Mouse (Mus musculus) heart, embryonic 14.5 days (tissue): ENCODE results near the gene Pold2. TPM values are rescaled to one million over a fixed set of nuclear protein-coding genes. Genes with fewer than 3 reads are reported as not detected.
A peak's percentile ranks its signal among the peaks of the same experiment; 100 is the strongest.

Source experiments
- ATAC-seq: fragments of 200-750 bp; cut with Nextera tagmentation; 2 replicates; pipeline ENCODE4 v1.8.0; 2017; ENCODE audit warnings: low read depth, moderate TSS enrichment; ENCODE audit not compliant: insufficient number of reproducible peaks, insufficient read depth, low FRiP score
- H3K27ac ChIP-seq, 2 experiments: fragments of 200-500 bp in 1 of 2; fragments of 300-500 bp in 1 of 2; sonication (generic) in 1 of 2; replicated peaks in 1 of 2; 2 replicates each; pipeline ENCODE4 v1.5.1; 2012 to 2014; ENCODE audit warnings: low read depth in 2 of 2, low read length in 2 of 2, control low read depth in 1 of 2, mild to moderate bottlenecking in 1 of 2, mixed read lengths in 1 of 2; ENCODE audit not compliant: control insufficient read depth in 1 of 2, insufficient read depth in 1 of 2
- H3K27me3 ChIP-seq: fragments of 300-500 bp; sonication (generic); 2 replicates; pipeline ENCODE4 v1.6.1; 2014; ENCODE audit warnings: mild to moderate bottlenecking, low read length, control low read depth; ENCODE audit not compliant: control insufficient read depth, insufficient read depth
- H3K36me3 ChIP-seq: fragments of 300-500 bp; sonication (generic); 2 replicates; pipeline ENCODE4 v1.6.1; 2014; ENCODE audit warnings: mild to moderate bottlenecking, control low read depth, low read length, mixed read lengths; ENCODE audit not compliant: control insufficient read depth, insufficient read depth
- H3K4me1 ChIP-seq, 2 experiments: fragments of 200-500 bp in 1 of 2; fragments of 300-500 bp in 1 of 2; sonication (generic) in 1 of 2; 2 replicates each; pipeline ENCODE4 v1.6.1; 2012 to 2014; ENCODE audit warnings: low read length in 2 of 2, control low read depth in 1 of 2, mixed read lengths in 1 of 2; ENCODE audit not compliant: control insufficient read depth in 2 of 2, insufficient read depth in 2 of 2
- H3K4me2 ChIP-seq: fragments of 300-500 bp; sonication (generic); 2 replicates; pipeline ENCODE4 v1.6.1; 2014; ENCODE audit warnings: mild to moderate bottlenecking, low read length
- H3K4me3 ChIP-seq, 2 experiments: fragments of 200-500 bp in 1 of 2; fragments of 300-500 bp in 1 of 2; sonication (generic) in 1 of 2; 2 replicates each; pipeline ENCODE4 v1.5.1; 2012 to 2014; ENCODE audit warnings: low read length in 2 of 2, mild to moderate bottlenecking in 2 of 2, control low read depth in 1 of 2, low read depth in 1 of 2, moderate library complexity in 1 of 2; ENCODE audit not compliant: control insufficient read depth in 1 of 2, insufficient read depth in 1 of 2
- H3K9ac ChIP-seq: fragments of 300-500 bp; sonication (generic); 2 replicates; pipeline ENCODE4 v1.6.1; 2014; ENCODE audit warnings: mild to moderate bottlenecking, low read length
- H3K9me3 ChIP-seq: fragments of 300-500 bp; sonication (generic); 2 replicates; pipeline ENCODE4 v1.6.1; 2016; ENCODE audit warnings: low read length, control low read depth; ENCODE audit not compliant: control insufficient read depth
- WGBS: fragments of 180-500 bp; shearing (Covaris S2); extraction: QIAGEN DNeasy Blood & Tissue Kit; methylation state at CpG from one replicate; pipeline ENCODE4 v1.1.7; 2014; 5-methylcytosine and 5-hydroxymethylcytosine counted together
- polyA plus RNA-seq: library from polyadenylated mRNA; unstranded; fragments of >200 nt; fragmentation: Nextera tagmentation; extraction: Ambion mirVana; gene quantifications from 2 replicates; pipeline ENCODE4 v1.2.1, GENCODE M21; 2014

Gene Pold2
- 77.0 and 86.2 TPM in 2 replicates for polyA plus RNA-seq

GRCm38 (mm10) chr11:5877921-5878526, at the start of gene Pold2:
TSS of gene Pold2 (minus strand) at chr11:5878292.
- Histone ChIP-seq H3K9me3 (no peaks in the 10 kb centered on the region), H3K4me1 (peaks cover 6 to 16% of the 10 kb centered on the region in 2 experiments; a peak in 3 of 4 replicates), H3K27me3 (no peaks in the 10 kb centered on the region), H3K4me3 (peak within 1 kb of the TSS; percentile 70 to 76), H3K9ac (peak within 1 kb of the TSS; percentile 84), H3K36me3 (peaks cover 37% of the 10 kb centered on the region), H3K27ac (peak within 1 kb of the TSS; percentile 79 to 85), H3K4me2 (peak within 1 kb of the TSS; percentile 69)
- peak; percentile 96 for ATAC-seq
- WGBS, result under 1% methylated on average over 52 of the region's 52 CpGs

- Histone ChIP-seq H3K9ac (no peak overlapping the region), H3K27ac (no peak overlapping the region), H3K4me3 (no peak overlapping the region), H3K4me1 (no peaks in the 10 kb centered on the region), H3K36me3 (no peaks in the 10 kb centered on the region), H3K27me3 (no peaks in the 10 kb centered on the region), H3K4me2 (no peak overlapping the region), H3K9me3 (no peaks in the 10 kb centered on the region)
- no peak for ATAC-seq
- WGBS, result 83% methylated on average over 3 of the region's 3 CpGs
These were observed 48.7 kb upstream of the Pold2 start for GRCm38 (mm10) chr11:5926696-5927220.

GRCm38 (mm10) chr11:5924699-5925098, 46.6 kb upstream of the Pold2 start:
- Histone ChIP-seq H3K4me1 (no peaks in the 10 kb centered on the region), H3K9me3 (no peaks in the 10 kb centered on the region), H3K27me3 (no peaks in the 10 kb centered on the region), H3K36me3 (no peaks in the 10 kb centered on the region), H3K9ac (no peak overlapping the region), H3K27ac (no peak overlapping the region), H3K4me2 (no peak overlapping the region), H3K4me3 (no peak overlapping the region)
- WGBS, result 64% methylated on average over 8 of the region's 8 CpGs
- no peak for ATAC-seq

GRCm38 (mm10) chr11:5920323-5920960, 42.4 kb upstream of the Pold2 start:
- no peak overlapping the region for H3K9ac ChIP-seq
- no peaks in the 10 kb centered on the region for H3K27me3 ChIP-seq
- peaks cover 8 to 10% of the 10 kb centered on the region in 2 experiments for H3K4me1 ChIP-seq
- no peak overlapping the region for H3K4me3 ChIP-seq
- no peak overlapping the region for H3K27ac ChIP-seq
- no peaks in the 10 kb centered on the region for H3K36me3 ChIP-seq
- 37% methylated on average over 17 of the region's 17 CpGs for WGBS
- ATAC-seq, result peak; percentile 35; the same call in 1 of the 2 replicates
- H3K9me3 ChIP-seq, result no peaks in the 10 kb centered on the region
- no peak overlapping the region for H3K4me2 ChIP-seq

GRCm38 (mm10) chr11:5919606-5920005, 41.5 kb upstream of the Pold2 start:
- no peak for ATAC-seq
- Histone ChIP-seq H3K27me3 (no peaks in the 10 kb centered on the region), H3K9ac (no peak overlapping the region), H3K4me3 (no peak overlapping the region), H3K4me1 (peaks cover 10 to 12% of the 10 kb centered on the region in 2 experiments), H3K27ac (no peak overlapping the region), H3K9me3 (no peaks in the 10 kb centered on the region), H3K4me2 (no peak overlapping the region), H3K36me3 (no peaks in the 10 kb centered on the region)
- WGBS, result 91% methylated on average over 4 of the region's 4 CpGs

- Histone ChIP-seq H3K4me3 (no peak overlapping the region), H3K9ac (no peak overlapping the region), H3K9me3 (no peaks in the 10 kb centered on the region), H3K27ac (no peak overlapping the region), H3K36me3 (no peaks in the 10 kb centered on the region), H3K4me2 (no peak overlapping the region), H3K4me1 (peaks cover 10 to 14% of the 10 kb centered on the region in 2 experiments), H3K27me3 (no peaks in the 10 kb centered on the region)
- ATAC-seq, result no peak
- 72% methylated on average over 2 of the region's 2 CpGs for WGBS
These were observed 40.0 kb upstream of the Pold2 start for GRCm38 (mm10) chr11:5918111-5918510.

- Histone ChIP-seq H3K36me3 (no peaks in the 10 kb centered on the region), H3K4me1 (peaks cover 10 to 19% of the 10 kb centered on the region in 2 experiments), H3K9me3 (no peaks in the 10 kb centered on the region), H3K27ac (no peak overlapping the region), H3K27me3 (no peaks in the 10 kb centered on the region), H3K4me3 (no peak overlapping the region), H3K9ac (no peak overlapping the region), H3K4me2 (no peak overlapping the region)
- ATAC-seq, result no peak
- WGBS, result 70% methylated on average over 8 of the region's 8 CpGs
These were observed 38.1 kb upstream of the Pold2 start for GRCm38 (mm10) chr11:5916178-5916548.
